Mouse (Mus musculus) testis, adult 2 months (tissue): ENCODE data around the gene Hagh.

Experiments used
- CTCF ChIP-seq: fragments of 200-500 bp; IDR thresholded peaks from 2 replicates; pipeline ENCODE4 v1.5.1; 2012; ENCODE audit warnings: low read depth, mild to moderate bottlenecking, inconsistent platforms, low read length, moderate library complexity; ENCODE audit not compliant: control insufficient read depth, insufficient read depth, insufficient replicate concordance
- POLR2A ChIP-seq: fragments of 200-500 bp; IDR thresholded peaks from 2 replicates; pipeline ENCODE4 v1.6.1; 2012; ENCODE audit warnings: low read depth, mild to moderate bottlenecking, inconsistent platforms, low read length, moderate library complexity; ENCODE audit not compliant: control insufficient read depth

GRCm38 (mm10) chr17:24848600-24849031 is 8.7 kb downstream of the Hagh start:
- no peak for TF ChIP-seq CTCF
- no peak for TF ChIP-seq POLR2A
